Mouse (Mus musculus) forebrain, postnatal 0 days (tissue): ENCODE data around the gene Tmbim1. TPM values are rescaled to one million over a fixed set of nuclear protein-coding genes. Genes with fewer than 3 reads are reported as not detected.

ENCODE experiments used
- ATAC-seq: fragments of 200-750 bp; cut with Nextera tagmentation; 2 replicates; pipeline ENCODE4 v1.8.0; 2017; ENCODE audit warnings: mild to moderate bottlenecking, moderate library complexity
- DNase-seq: peaks from one replicate; pipeline ENCODE4 v3.0.0-alpha.2; 2015
- H3K27ac ChIP-seq: fragments of 300-500 bp; sonication (generic); 2 replicates; pipeline ENCODE4 v1.5.1; 2014; ENCODE audit warnings: low read depth, mild to moderate bottlenecking, antibody characterized with exemption, low read length, moderate library complexity, mixed read lengths
- H3K27me3 ChIP-seq: fragments of 300-500 bp; sonication (generic); 2 replicates; pipeline ENCODE4 v1.6.1; 2014; ENCODE audit warnings: mild to moderate bottlenecking, low read length, mixed read lengths; ENCODE audit not compliant: insufficient read depth
- H3K36me3 ChIP-seq: fragments of 300-500 bp; sonication (generic); 2 replicates; pipeline ENCODE4 v1.6.1; 2014; ENCODE audit warnings: mild to moderate bottlenecking, moderate library complexity; ENCODE audit not compliant: insufficient read depth
- H3K4me1 ChIP-seq: fragments of 300-500 bp; sonication (generic); 2 replicates; pipeline ENCODE4 v1.6.1; 2014; ENCODE audit warnings: antibody characterized with exemption; ENCODE audit not compliant: insufficient read depth
- H3K4me2 ChIP-seq: fragments of 300-500 bp; sonication (generic); 2 replicates; pipeline ENCODE4 v1.6.1; 2014; ENCODE audit warnings: low read depth, mild to moderate bottlenecking, moderate library complexity
- H3K4me3 ChIP-seq: fragments of 300-500 bp; sonication (generic); 2 replicates; pipeline ENCODE4 v1.5.1; 2014; ENCODE audit warnings: low read depth, low read length, mixed read lengths
- H3K9ac ChIP-seq: fragments of 300-500 bp; sonication (generic); 2 replicates; pipeline ENCODE4 v1.6.1; 2014; ENCODE audit warnings: mild to moderate bottlenecking
- H3K9me3 ChIP-seq: fragments of 300-500 bp; sonication (generic); 2 replicates; pipeline ENCODE4 v1.6.1; 2016; ENCODE audit warnings: low read length
- CTCF ChIP-seq: sonication (generic); IDR thresholded peaks from 2 replicates; pipeline ENCODE4 v1.5.1; 2016; ENCODE audit warnings: antibody characterized with exemption, control low read depth, low read depth
- WGBS: fragments of 180-500 bp; shearing (Covaris S2); extraction: QIAGEN DNeasy Blood & Tissue Kit; methylation state at CpG from one replicate; pipeline ENCODE4 v1.1.7; 2014; 5-methylcytosine and 5-hydroxymethylcytosine counted together
- polyA plus RNA-seq: library from polyadenylated mRNA; unstranded; fragments of >200 nt; fragmentation: Nextera tagmentation; extraction: Ambion mirVana; gene quantifications from 2 replicates; pipeline ENCODE4 v1.2.1, GENCODE M21; 2015
- total RNA-seq: library from RNA; depleted of rRNA; stranded (reverse); fragments of >200 nt; gene quantifications from 2 replicates; pipeline ENCODE4 v1.2.3, GENCODE M21; 2014; rRNA removed

Tmbim1 gene
- total and polyA plus RNA-seq, 2 experiments from 2014 or later, result 7.9 TPM

DNA sequence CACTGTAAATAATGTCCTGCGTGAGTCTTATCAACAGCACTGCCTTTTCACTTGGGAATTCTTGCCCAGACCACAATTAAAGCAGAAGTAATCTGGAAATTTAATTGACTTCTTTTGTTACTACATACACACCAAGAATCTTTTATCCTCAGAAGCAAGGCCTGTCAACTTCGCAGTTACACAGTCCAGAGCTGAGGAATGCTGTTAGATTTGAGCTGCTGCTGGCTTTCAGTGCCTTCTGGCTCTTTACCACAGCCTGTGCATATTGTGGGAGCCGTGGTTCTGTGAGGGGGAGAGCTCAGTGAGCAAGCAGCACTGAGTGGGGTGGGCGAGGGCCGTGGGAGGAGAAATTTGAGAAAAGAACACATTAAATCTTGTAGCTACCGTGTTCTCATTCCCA, 65.1 kb downstream of the Tmbim1 start:
- peaks cover 21% of the 10 kb centered on the region for H3K4me1 ChIP-seq
- H3K9me3 ChIP-seq, result no peaks in the 10 kb centered on the region
- DNase-seq (no peak), ATAC-seq (no peak; the same call in 1 of the 2 replicates)
- no peak overlapping the region for H3K27ac ChIP-seq
- H3K9ac ChIP-seq, result no peak overlapping the region
- H3K4me3 ChIP-seq, result no peak overlapping the region
- 50% methylated on average over 6 of the region's 6 CpGs for whole genome bisulfite sequencing
- H3K27me3 ChIP-seq, result no peaks in the 10 kb centered on the region
- TF ChIP-seq CTCF, result no peak
- H3K4me2 ChIP-seq, result 0 out of 2 replicates have a peak overlapping the region, but pooled peaks have one; percentile 19
- H3K36me3 ChIP-seq, result no peaks in the 10 kb centered on the region

DNA sequence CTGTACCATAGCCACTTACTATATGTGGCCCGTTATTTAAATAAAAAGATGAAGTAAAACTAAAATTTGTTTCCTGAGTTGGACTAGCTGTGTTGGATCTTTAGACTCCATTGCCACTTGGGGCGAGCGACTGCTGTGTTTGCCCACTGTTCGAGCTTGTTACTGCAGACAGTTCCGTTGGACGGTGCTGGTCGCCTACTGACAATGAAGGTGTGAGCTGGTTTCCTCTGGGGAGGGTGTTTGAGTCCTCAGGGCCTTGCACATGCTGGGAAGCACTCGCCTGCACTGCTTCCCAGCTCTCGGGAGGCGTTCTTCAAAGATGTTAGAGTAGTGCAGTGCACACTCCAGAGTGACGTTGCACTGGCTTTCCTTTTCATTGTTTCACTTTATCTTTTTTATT, 65.8 kb downstream of the Tmbim1 start:
- Histone ChIP-seq H3K9me3 (no peaks in the 10 kb centered on the region), H3K4me3 (peak overlapping the region; percentile 12), H3K27me3 (no peaks in the 10 kb centered on the region), H3K9ac (no peak overlapping the region), H3K27ac (no peak overlapping the region), H3K4me2 (peak overlapping the region; percentile 67), H3K36me3 (no peaks in the 10 kb centered on the region), H3K4me1 (peaks cover 21% of the 10 kb centered on the region)
- ATAC-seq (no peak), DNase-seq (no peak)
- 50% methylated on average over 11 of the region's 11 CpGs for WGBS
- no peak for TF ChIP-seq CTCF

- H3K9ac ChIP-seq, result 0 out of 2 replicates have a peak overlapping the region, but pooled peaks have one; percentile 10
- peak overlapping the region; percentile 12 for H3K4me3 ChIP-seq
- no peak for ATAC-seq
- H3K27ac ChIP-seq, result no peak overlapping the region
- peaks cover 21% of the 10 kb centered on the region for H3K4me1 ChIP-seq
- DNase-seq, result no peak
- no peak for TF ChIP-seq CTCF
- WGBS, result 57% methylated on average over 7 of the region's 7 CpGs
- no peaks in the 10 kb centered on the region for H3K9me3 ChIP-seq
- no peaks in the 10 kb centered on the region for H3K27me3 ChIP-seq
- no peaks in the 10 kb centered on the region for H3K36me3 ChIP-seq
- H3K4me2 ChIP-seq, result peak overlapping the region; percentile 67
These were observed 66.3 kb downstream of the Tmbim1 start for GRCm38 (mm10) chr1:74239162-74239561.

Other genes with a start within 250 kb of the Tmbim1 start
- 10.2 and 21.8 TPM in 2 replicates for gene Tns1, start 181.2 kb downstream of the Tmbim1 start, total RNA-seq
- 6.0 and 7.0 TPM in 2 replicates for gene Tns1, start 181.2 kb downstream of the Tmbim1 start, polyA plus RNA-seq
- 0.15 TPM in 1 of 2 replicates, not detected in the other for gene Rufy4, start 180.1 kb downstream of the Tmbim1 start, total RNA-seq
- gene Rufy4, start 180.1 kb downstream of the Tmbim1 start, polyA plus RNA-seq, result 0.08 and 0.13 TPM in 2 replicates
- gene Cxcr2, start 151.6 kb downstream of the Tmbim1 start, total RNA-seq, result 0.48 TPM in 1 of 2 replicates, not detected in the other
- 0.05 TPM in 1 of 2 replicates, not detected in the other for gene Cxcr2, start 151.6 kb downstream of the Tmbim1 start, polyA plus RNA-seq
- not detected in 2 replicates for gene Cxcr1, start 111.0 kb downstream of the Tmbim1 start, total RNA-seq
- gene Cxcr1, start 111.0 kb downstream of the Tmbim1 start, polyA plus RNA-seq, result not detected in 2 replicates
- 241 and 268 TPM in 2 replicates for gene Arpc2, start 69.5 kb downstream of the Tmbim1 start, total RNA-seq
- 541 and 596 TPM in 2 replicates for gene Arpc2, start 69.5 kb downstream of the Tmbim1 start, polyA plus RNA-seq
- gene Gpbar1, start 27.1 kb downstream of the Tmbim1 start, total RNA-seq, result not detected in 2 replicates
- gene Gpbar1, start 27.1 kb downstream of the Tmbim1 start, polyA plus RNA-seq, result 0.21 TPM in 1 of 2 replicates, not detected in the other
- 160 and 179 TPM in 2 replicates for gene Aamp, start 20.9 kb downstream of the Tmbim1 start, total RNA-seq
- 211 and 215 TPM in 2 replicates for gene Aamp, start 20.9 kb downstream of the Tmbim1 start, polyA plus RNA-seq
- gene Pnkd, start 20.7 kb downstream of the Tmbim1 start, total RNA-seq, result 57.5 and 64.5 TPM in 2 replicates
- gene Pnkd, start 20.7 kb downstream of the Tmbim1 start, polyA plus RNA-seq, result 112 and 128 TPM in 2 replicates
- 2.1 and 2.7 TPM in 2 replicates for gene Catip, start 56.5 kb upstream of the Tmbim1 start, total RNA-seq
- gene Catip, start 56.5 kb upstream of the Tmbim1 start, polyA plus RNA-seq, result 0.63 and 1.6 TPM in 2 replicates
- 3.7 and 10.7 TPM in 2 replicates for gene Slc11a1, start 69.6 kb upstream of the Tmbim1 start, total RNA-seq
- 1.8 and 3.3 TPM in 2 replicates for gene Slc11a1, start 69.6 kb upstream of the Tmbim1 start, polyA plus RNA-seq
- gene Ctdsp1, start 85.9 kb upstream of the Tmbim1 start, total RNA-seq, result 18.2 and 24.7 TPM in 2 replicates
- gene Ctdsp1, start 85.9 kb upstream of the Tmbim1 start, polyA plus RNA-seq, result 10.7 and 10.8 TPM in 2 replicates
- 0.71 and 0.77 TPM in 2 replicates for gene Vil1, start 103.8 kb upstream of the Tmbim1 start, total RNA-seq
- gene Vil1, start 103.8 kb upstream of the Tmbim1 start, polyA plus RNA-seq, result 0.15 and 0.27 TPM in 2 replicates
- gene Cnot9, start 200.4 kb upstream of the Tmbim1 start, total RNA-seq, result 32.2 and 39.1 TPM in 2 replicates
- gene Cnot9, start 200.4 kb upstream of the Tmbim1 start, polyA plus RNA-seq, result 49.0 and 52.3 TPM in 2 replicates
- 5.3 and 5.8 TPM in 2 replicates for gene Plcd4, start 237.3 kb upstream of the Tmbim1 start, total RNA-seq
- 3.4 and 6.0 TPM in 2 replicates for gene Plcd4, start 237.3 kb upstream of the Tmbim1 start, polyA plus RNA-seq
- gene Usp37, start 238.7 kb upstream of the Tmbim1 start, total RNA-seq, result 30.2 and 32.8 TPM in 2 replicates
- 11.8 and 17.6 TPM in 2 replicates for gene Usp37, start 238.7 kb upstream of the Tmbim1 start, polyA plus RNA-seq